Mouse (Mus musculus) testis, adult 2 months (tissue): Measurements from ENCODE around the gene Map3k1.

Experiments used
- CTCF ChIP-seq: fragments of 200-500 bp; IDR thresholded peaks from 2 replicates; pipeline ENCODE4 v1.5.1; 2012; ENCODE audit warnings: low read depth, mild to moderate bottlenecking, inconsistent platforms, low read length, moderate library complexity; ENCODE audit not compliant: control insufficient read depth, insufficient read depth, insufficient replicate concordance
- POLR2A ChIP-seq: fragments of 200-500 bp; IDR thresholded peaks from 2 replicates; pipeline ENCODE4 v1.6.1; 2012; ENCODE audit warnings: low read depth, mild to moderate bottlenecking, inconsistent platforms, low read length, moderate library complexity; ENCODE audit not compliant: control insufficient read depth

DNA sequence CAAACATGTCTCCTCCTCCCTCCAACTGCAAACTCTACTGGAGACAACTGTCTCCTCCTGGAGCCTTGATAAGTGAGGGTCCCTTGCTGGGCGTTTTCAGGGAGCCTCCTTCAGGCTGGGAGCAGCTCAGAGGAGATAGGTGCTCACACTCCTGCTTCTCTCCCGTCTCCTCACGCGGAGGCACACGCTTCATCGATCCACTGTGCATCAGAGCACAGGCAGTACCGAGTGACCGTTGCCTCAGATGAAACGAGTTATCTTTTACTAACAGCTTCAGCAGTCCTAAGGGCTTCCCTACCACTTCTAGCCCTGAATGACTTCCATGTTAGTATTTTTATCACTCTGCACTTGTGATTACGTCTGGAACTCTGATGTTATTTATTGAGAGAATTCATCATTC is 30.9 kb downstream of the Map3k1 start:
- TF ChIP-seq CTCF, result no peak
- no peak for TF ChIP-seq POLR2A
